Mouse (Mus musculus): ENCODE results near the gene Pde4d. TPM values are rescaled to one million over a fixed set of nuclear protein-coding genes. Genes with fewer than 3 reads are reported as not detected.

Gene Pde4d
- total RNA-seq, 2 experiments from 2014 or later: 4.4 to 5.3 TPM

- ATAC-seq (ENCODE audit: poor library complexity, severe bottlenecking): no peak
Observed at GRCm38 (mm10) chr13:109720127-109720713, 1270.5 kb downstream of the Pde4d start.

GRCm38 (mm10) chr13:109722237-109723119, 1272.7 kb downstream of the Pde4d start:
- ATAC-seq (ENCODE audit: poor library complexity, severe bottlenecking): no peak

GRCm38 (mm10) chr13:109727346-109727745, 1277.6 kb downstream of the Pde4d start:
- no peak for ATAC-seq (ENCODE audit: poor library complexity, severe bottlenecking)

- ATAC-seq (ENCODE audit: poor library complexity, severe bottlenecking): no peak
Observed at GRCm38 (mm10) chr13:109729612-109730011, 1279.9 kb downstream of the Pde4d start.

GRCm38 (mm10) chr13:109732655-109733376, 1283.1 kb downstream of the Pde4d start:
- no peak for ATAC-seq (ENCODE audit: poor library complexity, severe bottlenecking)

- peak; percentile 75 for ATAC-seq (ENCODE audit: poor library complexity, severe bottlenecking)
Observed at GRCm38 (mm10) chr13:109736290-109737078, 1286.7 kb downstream of the Pde4d start.

- no peak for ATAC-seq (ENCODE audit: poor library complexity, severe bottlenecking)
Observed at GRCm38 (mm10) chr13:109746492-109746891, 1296.7 kb downstream of the Pde4d start.

- ATAC-seq (ENCODE audit: poor library complexity, severe bottlenecking): no peak
Observed at GRCm38 (mm10) chr13:109752236-109752863, 1302.6 kb downstream of the Pde4d start.

GRCm38 (mm10) chr13:109756854-109757253, 1307.1 kb downstream of the Pde4d start:
- no peak for ATAC-seq (ENCODE audit: poor library complexity, severe bottlenecking)

GRCm38 (mm10) chr13:109759201-109759600, 1309.5 kb downstream of the Pde4d start:
- peak; percentile 63 for ATAC-seq (ENCODE audit: poor library complexity, severe bottlenecking)

GRCm38 (mm10) chr13:109761081-109761480, 1311.3 kb downstream of the Pde4d start:
- no peak for ATAC-seq (ENCODE audit: poor library complexity, severe bottlenecking)

GRCm38 (mm10) chr13:109774791-109775190, 1325.0 kb downstream of the Pde4d start:
- ATAC-seq (ENCODE audit: poor library complexity, severe bottlenecking): no peak

- no peak for ATAC-seq (ENCODE audit: poor library complexity, severe bottlenecking)
Observed at GRCm38 (mm10) chr13:109775197-109775596, 1325.4 kb downstream of the Pde4d start.

- peak; percentile 98 for ATAC-seq (ENCODE audit: poor library complexity, severe bottlenecking)
Observed at GRCm38 (mm10) chr13:109776116-109776515, 1326.4 kb downstream of the Pde4d start.

GRCm38 (mm10) chr13:109776995-109777394, 1327.2 kb downstream of the Pde4d start:
- ATAC-seq (ENCODE audit: poor library complexity, severe bottlenecking): no peak

- no peak for ATAC-seq (ENCODE audit: poor library complexity, severe bottlenecking)
Observed at GRCm38 (mm10) chr13:109777441-109777840, 1327.7 kb downstream of the Pde4d start.

- ATAC-seq (ENCODE audit: poor library complexity, severe bottlenecking): no peak
Observed at GRCm38 (mm10) chr13:109778297-109778835, 1328.6 kb downstream of the Pde4d start.

- no peak for ATAC-seq (ENCODE audit: poor library complexity, severe bottlenecking)
Observed at GRCm38 (mm10) chr13:109781466-109781865, 1331.7 kb downstream of the Pde4d start.

- no peak for ATAC-seq (ENCODE audit: poor library complexity, severe bottlenecking)
Observed at GRCm38 (mm10) chr13:109788604-109789003, 1338.9 kb downstream of the Pde4d start.

- ATAC-seq (ENCODE audit: poor library complexity, severe bottlenecking): no peak
Observed at GRCm38 (mm10) chr13:109789151-109789550, 1339.4 kb downstream of the Pde4d start.

Measured in megakaryocyte, adult 5-6 weeks (primary cell).